Mouse (Mus musculus) spleen, postnatal 36 days (tissue): ENCODE results near the gene Zfp277.

ENCODE experiments used
- DNase-seq, 2 experiments: peaks; one replicate each; pipeline ENCODE4 v3.0.0; 2022; ENCODE audit warnings: low spot score in 2 of 2, mixed read lengths in 1 of 2

Gene Zfp277

GRCm38 (mm10) chr12:40445648-40446449, at the start of gene Zfp277, which contains the start of gene Dock4:
Gene Zfp277, minus strand, starts transcription at chr12:40445902.
Gene Dock4, plus strand, starts transcription at chr12:40445952.
- peak; percentile 98 for DNase-seq

GRCm38 (mm10) chr12:40486047-40486837, 40.5 kb upstream of the Zfp277 start:
- DNase-seq, result no peak

GRCm38 (mm10) chr12:40485210-40485609, 39.5 kb upstream of the Zfp277 start:
- DNase-seq, result no peak

- DNase-seq, result no peak
Measured at GRCm38 (mm10) chr12:40484224-40484623, 38.5 kb upstream of the Zfp277 start.

GRCm38 (mm10) chr12:40477621-40478452, 32.1 kb upstream of the Zfp277 start:
- DNase-seq, result no peak

- no peak for DNase-seq
Measured at GRCm38 (mm10) chr12:40473709-40474108, 28.0 kb upstream of the Zfp277 start.

GRCm38 (mm10) chr12:40471649-40472399, 26.1 kb upstream of the Zfp277 start:
- no peak for DNase-seq

- no peak for DNase-seq
Measured at GRCm38 (mm10) chr12:40469009-40469408, 23.3 kb upstream of the Zfp277 start.

GRCm38 (mm10) chr12:40468235-40468634, 22.5 kb upstream of the Zfp277 start:
- DNase-seq, result no peak

GRCm38 (mm10) chr12:40464282-40464681, 18.6 kb upstream of the Zfp277 start:
- no peak for DNase-seq

- DNase-seq, result no peak
Measured at GRCm38 (mm10) chr12:40463828-40464227, 18.1 kb upstream of the Zfp277 start.

GRCm38 (mm10) chr12:40462693-40463235, 17.1 kb upstream of the Zfp277 start:
- DNase-seq, result no peak

- DNase-seq, result no peak
Measured at GRCm38 (mm10) chr12:40459673-40460265, 14.1 kb upstream of the Zfp277 start.

- DNase-seq, result no peak
Measured at GRCm38 (mm10) chr12:40458977-40459376, 13.3 kb upstream of the Zfp277 start.

GRCm38 (mm10) chr12:40456517-40456916, 10.8 kb upstream of the Zfp277 start:
- no peak for DNase-seq

- DNase-seq, result no peak
Measured at GRCm38 (mm10) chr12:40449119-40449795, 3.6 kb upstream of the Zfp277 start.

- no peak for DNase-seq
Measured at GRCm38 (mm10) chr12:40447561-40448355, 2.1 kb upstream of the Zfp277 start.

- DNase-seq, result peak in 1 of 2 experiments; percentile 10
Measured at GRCm38 (mm10) chr12:40446450-40447381, 1.0 kb upstream of the Zfp277 start.
